Mouse (Mus musculus) stomach, embryonic 14.5 days (tissue): Measurements from ENCODE around the gene Slc25a12. TPM values are rescaled to one million over a fixed set of nuclear protein-coding genes. Genes with fewer than 3 reads are reported as not detected.

Source experiments
- ATAC-seq: fragments of 200-750 bp; cut with Nextera tagmentation; 2 replicates; pipeline ENCODE4 v1.8.0; 2017; ENCODE audit warnings: low read depth, moderate TSS enrichment; ENCODE audit not compliant: insufficient number of reproducible peaks, insufficient read depth, low FRiP score
- H3K27ac ChIP-seq: fragments of 300-500 bp; sonication (generic); 2 replicates; pipeline ENCODE4 v1.5.1; 2014; ENCODE audit warnings: mild to moderate bottlenecking, low read length, moderate library complexity, mixed read lengths
- H3K27me3 ChIP-seq: fragments of 300-500 bp; sonication (generic); 2 replicates; pipeline ENCODE4 v1.6.1; 2014; ENCODE audit warnings: low read length, control low read depth, mixed read lengths; ENCODE audit not compliant: control insufficient read depth, insufficient read depth
- H3K36me3 ChIP-seq: fragments of 300-500 bp; sonication (generic); 2 replicates; pipeline ENCODE4 v1.6.1; 2014; ENCODE audit warnings: mild to moderate bottlenecking, control low read depth, low read length, moderate library complexity, mixed read lengths; ENCODE audit not compliant: control insufficient read depth, insufficient read depth
- H3K4me1 ChIP-seq: fragments of 300-500 bp; sonication (generic); 2 replicates; pipeline ENCODE4 v1.6.1; 2014; ENCODE audit warnings: low read length, control low read depth, mixed read lengths; ENCODE audit not compliant: control insufficient read depth, insufficient read depth
- H3K4me2 ChIP-seq: fragments of 300-500 bp; sonication (generic); replicated peaks from 2 replicates; pipeline ENCODE4 v1.6.1; 2014; ENCODE audit warnings: low read depth, low read length, control low read depth
- H3K4me3 ChIP-seq: fragments of 300-500 bp; sonication (generic); 2 replicates; pipeline ENCODE4 v1.5.1; 2014; ENCODE audit warnings: low read depth, low read length, control low read depth
- H3K9ac ChIP-seq: fragments of 300-500 bp; sonication (generic); replicated peaks from 2 replicates; pipeline ENCODE4 v1.6.1; 2014; ENCODE audit warnings: low read depth, mild to moderate bottlenecking, control low read depth, low read length, moderate library complexity, mixed read lengths
- H3K9me3 ChIP-seq: fragments of 300-500 bp; sonication (generic); 2 replicates; pipeline ENCODE4 v1.6.1; 2016; ENCODE audit warnings: low read depth, low read length, control low read depth; ENCODE audit not compliant: control insufficient read depth
- WGBS: fragments of 180-500 bp; shearing (Covaris S2); extraction: QIAGEN DNeasy Blood & Tissue Kit; methylation state at CpG from one replicate; pipeline ENCODE4 v1.1.7; 2014; 5-methylcytosine and 5-hydroxymethylcytosine counted together
- polyA plus RNA-seq: library from polyadenylated mRNA; unstranded; fragments of >200 nt; fragmentation: Nextera tagmentation; extraction: Ambion mirVana; gene quantifications from 2 replicates; pipeline ENCODE4 v1.2.1, GENCODE M21; 2014

Slc25a12 gene
- polyA plus RNA-seq, 1 experiment from 2014 or later: 35.8 TPM

DNA sequence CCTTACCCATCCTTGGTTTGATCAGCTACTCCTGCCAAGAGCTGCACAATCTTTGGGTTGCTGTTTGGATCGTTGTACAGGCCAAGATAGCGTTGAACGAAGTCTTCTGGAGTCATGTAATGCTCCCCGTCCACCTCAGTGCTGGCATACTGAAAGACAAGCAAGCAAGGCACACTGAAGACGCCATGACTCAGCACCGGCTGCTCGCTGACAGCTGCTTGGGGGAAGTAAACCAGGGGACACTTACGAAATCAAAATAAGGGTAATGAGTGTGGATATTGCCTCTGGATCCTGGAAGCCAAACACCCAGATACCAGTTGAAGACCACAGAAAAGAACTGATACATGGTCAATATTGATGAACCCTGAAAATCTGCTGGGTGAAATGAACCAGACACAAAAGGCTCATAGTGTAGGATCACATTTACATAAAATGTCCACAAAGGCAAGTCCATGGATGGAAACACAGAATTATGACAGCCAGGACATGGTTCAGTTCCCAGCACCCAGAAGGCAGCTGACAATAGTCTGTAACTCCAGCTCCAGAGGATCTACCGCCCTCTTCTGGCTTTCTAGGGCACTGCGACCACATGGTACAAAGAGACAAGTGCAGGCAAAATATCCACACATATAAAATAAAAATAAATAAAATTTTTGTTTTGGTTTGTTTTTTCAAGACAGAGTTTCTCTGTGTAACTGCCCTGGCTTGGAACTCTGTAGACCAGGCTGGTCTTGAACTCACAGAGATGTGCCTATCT, 23.5 kb downstream of the Slc25a12 start:
- no peaks in the 10 kb centered on the region for H3K4me1 ChIP-seq
- peaks cover 4% of the 10 kb centered on the region; the same call in 1 of the 2 replicates for H3K36me3 ChIP-seq
- no peak overlapping the region for H3K4me2 ChIP-seq
- no peak for ATAC-seq
- H3K4me3 ChIP-seq: no peak overlapping the region
- H3K27ac ChIP-seq: no peak overlapping the region
- H3K9me3 ChIP-seq: peaks cover 7% of the 10 kb centered on the region; the same call in 1 of the 2 replicates
- no peaks in the 10 kb centered on the region for H3K27me3 ChIP-seq
- WGBS: 93% methylated on average over 10 of the region's 10 CpGs
- H3K9ac ChIP-seq: no peak overlapping the region

DNA sequence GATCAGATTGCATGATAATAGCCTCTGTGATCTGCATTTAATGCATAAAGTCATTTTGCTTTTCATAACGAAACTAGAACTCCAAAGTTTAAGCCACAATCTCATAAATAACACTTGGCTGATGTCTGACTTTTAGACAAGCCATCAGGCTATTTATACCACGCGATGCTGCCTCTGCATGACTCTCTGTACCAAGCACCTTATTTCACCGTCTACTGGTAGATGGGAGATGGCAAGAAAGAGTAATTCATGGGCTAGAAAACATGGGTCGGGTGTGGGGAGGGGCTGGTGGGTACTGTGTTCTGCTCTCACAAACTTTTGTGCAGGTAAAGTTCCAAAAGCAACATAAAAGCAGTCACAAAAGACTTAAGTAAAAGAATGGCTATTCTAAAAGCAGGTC, 27.4 kb downstream of the Slc25a12 start:
- peaks cover 7% of the 10 kb centered on the region; the same call in 1 of the 2 replicates for H3K9me3 ChIP-seq
- H3K4me1 ChIP-seq: no peaks in the 10 kb centered on the region
- no peak overlapping the region for H3K27ac ChIP-seq
- no peak for ATAC-seq
- H3K36me3 ChIP-seq: peaks cover 4% of the 10 kb centered on the region; the same call in 1 of the 2 replicates
- no peak overlapping the region for H3K4me2 ChIP-seq
- H3K9ac ChIP-seq: no peak overlapping the region
- H3K27me3 ChIP-seq: no peaks in the 10 kb centered on the region
- H3K4me3 ChIP-seq: no peak overlapping the region
- 58% methylated on average over 5 of the region's 5 CpGs for WGBS

GRCm38 (mm10) chr2:71338145-71338796, 29.3 kb downstream of the Slc25a12 start:
- Histone ChIP-seq H3K9me3 (no peaks in the 10 kb centered on the region), H3K9ac (no peak overlapping the region), H3K4me3 (no peak overlapping the region), H3K27ac (no peak overlapping the region), H3K4me1 (no peaks in the 10 kb centered on the region), H3K4me2 (no peak overlapping the region), H3K27me3 (no peaks in the 10 kb centered on the region), H3K36me3 (peaks cover under 1% of the 10 kb centered on the region; the same call in 1 of the 2 replicates)
- no peak for ATAC-seq
- 83% methylated on average over 12 of the region's 12 CpGs for WGBS

- Histone ChIP-seq H3K4me1 (no peaks in the 10 kb centered on the region), H3K9me3 (no peaks in the 10 kb centered on the region), H3K9ac (no peak overlapping the region)
Measured at GRCm38 (mm10) chr2:71336631-71337030, 30.9 kb downstream of the Slc25a12 start.

GRCm38 (mm10) chr2:71336209-71336608, 31.3 kb downstream of the Slc25a12 start:
- no peaks in the 10 kb centered on the region for H3K9me3 ChIP-seq
- H3K4me3 ChIP-seq: no peak overlapping the region
- ATAC-seq: no peak
- no peak overlapping the region for H3K9ac ChIP-seq
- WGBS: 69% methylated on average over 5 of the region's 6 CpGs
- H3K27ac ChIP-seq: no peak overlapping the region
- H3K4me1 ChIP-seq: no peaks in the 10 kb centered on the region
- H3K27me3 ChIP-seq: no peaks in the 10 kb centered on the region
- H3K36me3 ChIP-seq: no peaks in the 10 kb centered on the region; the same call in 1 of the 2 replicates
- no peak overlapping the region for H3K4me2 ChIP-seq

More at GRCm38 (mm10) chr2:71336631-71337030, 30.9 kb downstream of the Slc25a12 start:
- no peak overlapping the region for H3K27ac ChIP-seq
- H3K4me3 ChIP-seq: no peak overlapping the region
- ATAC-seq: no peak
- H3K4me2 ChIP-seq: no peak overlapping the region
- no peaks in the 10 kb centered on the region; the same call in 1 of the 2 replicates for H3K36me3 ChIP-seq
- H3K27me3 ChIP-seq: no peaks in the 10 kb centered on the region
- WGBS: 92% methylated on average over 6 of the region's 6 CpGs

DNA sequence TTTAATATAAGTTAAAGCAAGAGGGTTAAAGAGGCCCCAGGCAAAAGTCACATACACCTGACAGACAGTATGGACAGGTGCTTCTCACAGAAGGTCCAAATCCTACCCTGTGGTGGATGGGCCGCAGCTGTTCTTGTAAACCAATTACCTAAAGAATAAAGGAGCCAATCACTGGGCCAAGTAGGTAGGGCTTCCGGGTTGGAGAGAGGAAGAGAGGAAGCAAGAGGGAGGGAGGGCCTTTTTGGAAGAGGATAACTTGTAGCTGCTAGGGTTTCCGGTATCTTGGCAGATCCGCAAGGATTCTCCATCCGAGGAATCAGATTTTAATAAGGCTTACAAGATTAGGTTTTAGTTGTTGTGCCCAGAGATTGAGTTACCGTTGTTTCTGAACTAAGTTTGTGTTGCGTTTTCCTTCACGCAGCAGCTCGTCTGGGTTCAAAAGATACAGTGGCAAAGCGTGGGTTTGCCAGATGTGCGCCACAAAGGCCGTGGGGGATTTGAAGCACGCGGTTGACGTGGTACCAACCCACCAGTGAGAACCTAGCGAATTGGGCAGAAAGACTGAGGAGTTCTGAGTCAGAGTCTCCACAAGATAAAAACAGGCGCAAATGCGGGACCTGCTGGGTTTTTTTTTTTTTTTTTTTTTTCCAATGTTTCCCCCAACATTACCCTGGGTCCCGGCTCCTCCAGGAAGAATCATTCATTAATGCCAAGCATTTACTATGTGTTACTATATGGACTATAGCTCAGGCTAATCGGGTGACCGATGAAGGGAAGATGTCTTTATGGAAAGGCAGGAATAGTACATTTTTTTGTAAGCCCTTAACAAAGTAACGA, 33.3 kb downstream of the Slc25a12 start:
- Histone ChIP-seq H3K4me1 (no peaks in the 10 kb centered on the region), H3K27me3 (no peaks in the 10 kb centered on the region), H3K27ac (no peak overlapping the region), H3K9ac (no peak overlapping the region), H3K4me3 (no peak overlapping the region), H3K36me3 (no peaks in the 10 kb centered on the region; the same call in 1 of the 2 replicates), H3K4me2 (no peak overlapping the region), H3K9me3 (no peaks in the 10 kb centered on the region)
- ATAC-seq: no peak
- 88% methylated on average over 22 of the region's 22 CpGs for WGBS

- H3K4me2 ChIP-seq: no peak overlapping the region
- no peaks in the 10 kb centered on the region for H3K27me3 ChIP-seq
- H3K9ac ChIP-seq: no peak overlapping the region
- no peak overlapping the region for H3K4me3 ChIP-seq
- no peak overlapping the region for H3K27ac ChIP-seq
- no peaks in the 10 kb centered on the region for H3K4me1 ChIP-seq
- no peaks in the 10 kb centered on the region for H3K9me3 ChIP-seq
- WGBS: 87% methylated on average over 3 of the region's 3 CpGs
- no peak for ATAC-seq
- no peaks in the 10 kb centered on the region; the same call in 1 of the 2 replicates for H3K36me3 ChIP-seq
Measured at GRCm38 (mm10) chr2:71329761-71330160, 37.8 kb downstream of the Slc25a12 start.
